Mouse (Mus musculus): Measurements from ENCODE around the gene Slc22a17.
"Not testable (repeated sequence)": the region's sequence is repeated elsewhere in the genome, so short reads cannot be mapped to it uniquely, and the experiment has no call there.

Gene Slc22a17

GRCm38 (mm10) chr14:54912886-54913285 lies at the start of gene Slc22a17:
TSS of gene Slc22a17 (minus strand) at chr14:54913132.
- no peak for DNase-seq (ENCODE audit: low read depth)

GRCm38 (mm10) chr14:54962714-54963113 lies 49.8 kb upstream of the Slc22a17 start:
- DNase-seq (ENCODE audit: low read depth) = no peak

- no peak for DNase-seq (ENCODE audit: low read depth)
Observed at GRCm38 (mm10) chr14:54961487-54961886, 48.6 kb upstream of the Slc22a17 start.

- no peak for DNase-seq (ENCODE audit: low read depth)
Observed at GRCm38 (mm10) chr14:54960769-54961168, 47.8 kb upstream of the Slc22a17 start.

GRCm38 (mm10) chr14:54959853-54960613 lies 47.1 kb upstream of the Slc22a17 start:
- not testable (repeated sequence) for DNase-seq (ENCODE audit: low read depth)

GRCm38 (mm10) chr14:54959197-54959596 lies 46.3 kb upstream of the Slc22a17 start:
- no peak for DNase-seq (ENCODE audit: low read depth)

GRCm38 (mm10) chr14:54958503-54958902 lies 45.6 kb upstream of the Slc22a17 start:
- DNase-seq (ENCODE audit: low read depth) = no peak

- no peak for DNase-seq (ENCODE audit: low read depth)
Observed at GRCm38 (mm10) chr14:54956533-54956932, 43.6 kb upstream of the Slc22a17 start.

GRCm38 (mm10) chr14:54955481-54955880 lies 42.5 kb upstream of the Slc22a17 start:
- DNase-seq (ENCODE audit: low read depth) = no peak

- DNase-seq (ENCODE audit: low read depth) = no peak
Observed at GRCm38 (mm10) chr14:54954474-54954873, 41.5 kb upstream of the Slc22a17 start.

GRCm38 (mm10) chr14:54953664-54954206 lies 40.8 kb upstream of the Slc22a17 start:
- DNase-seq (ENCODE audit: low read depth) = no peak

GRCm38 (mm10) chr14:54951587-54951986 lies 38.7 kb upstream of the Slc22a17 start:
- DNase-seq (ENCODE audit: low read depth) = no peak

- no peak for DNase-seq (ENCODE audit: low read depth)
Observed at GRCm38 (mm10) chr14:54950493-54950892, 37.6 kb upstream of the Slc22a17 start.

- DNase-seq (ENCODE audit: low read depth) = no peak
Observed at GRCm38 (mm10) chr14:54948781-54949180, 35.8 kb upstream of the Slc22a17 start.

- not testable (repeated sequence) for DNase-seq (ENCODE audit: low read depth)
Observed at GRCm38 (mm10) chr14:54947008-54947407, 34.1 kb upstream of the Slc22a17 start.

GRCm38 (mm10) chr14:54945975-54946704 lies 33.2 kb upstream of the Slc22a17 start:
- DNase-seq (ENCODE audit: low read depth) = no peak

GRCm38 (mm10) chr14:54944939-54945338 lies 32.0 kb upstream of the Slc22a17 start:
- no peak for DNase-seq (ENCODE audit: low read depth)

- no peak for DNase-seq (ENCODE audit: low read depth)
Observed at GRCm38 (mm10) chr14:54943971-54944370, 31.0 kb upstream of the Slc22a17 start.

- DNase-seq (ENCODE audit: low read depth) = no peak
Observed at GRCm38 (mm10) chr14:54942479-54942878, 29.5 kb upstream of the Slc22a17 start.

- no peak for DNase-seq (ENCODE audit: low read depth)
Observed at GRCm38 (mm10) chr14:54941024-54941978, 28.4 kb upstream of the Slc22a17 start.

- no peak for DNase-seq (ENCODE audit: low read depth)
Observed at GRCm38 (mm10) chr14:54940176-54940530, 27.2 kb upstream of the Slc22a17 start.
